Mouse (Mus musculus): ENCODE results near the gene Rpl39l. TPM values are rescaled to one million over a fixed set of nuclear protein-coding genes. Genes with fewer than 3 reads are reported as not detected.
"Not testable (repeated sequence)": the region's sequence is repeated elsewhere in the genome, so short reads cannot be mapped to it uniquely, and the experiment has no call there.

Rpl39l gene
- polyA plus RNA-seq, 1 experiment = 9.3 TPM

DNA sequence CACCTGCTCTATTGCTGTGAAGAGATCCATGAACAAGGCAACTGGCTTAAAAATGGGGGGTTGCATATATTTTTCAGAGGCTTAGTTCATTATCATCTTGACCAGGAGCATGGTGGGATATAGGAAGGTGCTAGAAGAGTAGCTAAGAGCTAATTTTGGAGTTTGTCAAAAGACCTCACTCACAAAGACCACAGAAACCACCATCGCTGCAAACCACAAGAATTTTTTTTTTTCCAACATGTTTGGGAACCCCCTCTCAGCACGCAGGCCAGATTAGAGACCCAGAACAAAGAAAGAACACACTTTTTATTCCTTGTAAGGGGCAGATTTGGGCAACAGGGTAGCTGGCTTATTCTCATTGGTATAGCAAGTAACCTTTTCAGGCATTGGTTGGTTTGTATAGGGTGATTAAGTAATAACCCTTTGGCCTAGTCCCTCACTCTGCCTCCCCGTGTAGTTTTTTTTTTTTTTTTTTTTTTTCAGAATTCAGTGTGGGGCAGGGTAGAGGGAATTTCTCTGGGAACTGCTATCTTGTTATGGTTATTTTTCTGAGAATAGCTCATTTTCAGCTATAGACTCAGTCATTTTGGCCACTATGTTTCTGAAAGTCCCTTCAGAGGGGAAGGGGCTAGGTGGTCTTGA, 2.3 kb downstream of the Rpl39l start:
- TF ChIP-seq CTCF (IDR thresholded peaks at IDR 0.05; ENCODE audit: control insufficient read depth, insufficient read depth, low read length) (no peak), POLR2A (IDR thresholded peaks at IDR 0.05; ENCODE audit: borderline replicate concordance, control insufficient read depth, low read depth, low read length) (no peak)
- WGBS = 47% methylated on average over 3 of the region's 3 CpGs
- no peaks in the 10 kb centered on the region for H3K4me1 ChIP-seq (ENCODE audit: control insufficient read depth, insufficient read depth, low read length)
- H3K27ac ChIP-seq (ENCODE audit: control insufficient read depth, insufficient read depth, low read depth, low read length, poor library complexity) = no peak overlapping the region
- H3K4me3 ChIP-seq (replicated peaks; ENCODE audit: control insufficient read depth, low read depth, low read length) = no peak overlapping the region

DNA sequence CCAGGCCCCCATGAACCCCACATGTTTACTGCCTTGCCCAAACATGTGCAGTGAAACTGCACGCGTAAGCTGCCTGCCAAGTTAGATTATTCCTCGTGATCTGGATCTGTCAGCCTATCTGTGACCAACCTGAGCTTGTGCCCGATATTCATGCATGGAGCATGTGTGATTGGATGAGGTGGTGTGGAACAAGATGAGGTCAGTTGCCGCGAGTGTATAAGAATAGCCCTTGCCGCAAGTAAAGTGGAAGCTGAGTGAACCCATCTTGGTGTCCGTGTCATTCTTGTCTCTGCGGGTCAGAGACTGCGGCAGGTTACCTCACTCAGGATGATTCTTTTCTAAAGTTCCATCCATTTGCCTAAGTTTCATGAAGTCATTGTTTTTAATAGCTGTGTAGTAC, 17.4 kb downstream of the Rpl39l start:
- WGBS = 91% methylated on average over 10 of the region's 10 CpGs
- not testable (repeated sequence) for H3K4me1 ChIP-seq (ENCODE audit: control insufficient read depth, insufficient read depth, low read length); H3K27ac ChIP-seq (ENCODE audit: control insufficient read depth, insufficient read depth, low read depth, low read length, poor library complexity); H3K4me3 ChIP-seq (replicated peaks; ENCODE audit: control insufficient read depth, low read depth, low read length)

DNA sequence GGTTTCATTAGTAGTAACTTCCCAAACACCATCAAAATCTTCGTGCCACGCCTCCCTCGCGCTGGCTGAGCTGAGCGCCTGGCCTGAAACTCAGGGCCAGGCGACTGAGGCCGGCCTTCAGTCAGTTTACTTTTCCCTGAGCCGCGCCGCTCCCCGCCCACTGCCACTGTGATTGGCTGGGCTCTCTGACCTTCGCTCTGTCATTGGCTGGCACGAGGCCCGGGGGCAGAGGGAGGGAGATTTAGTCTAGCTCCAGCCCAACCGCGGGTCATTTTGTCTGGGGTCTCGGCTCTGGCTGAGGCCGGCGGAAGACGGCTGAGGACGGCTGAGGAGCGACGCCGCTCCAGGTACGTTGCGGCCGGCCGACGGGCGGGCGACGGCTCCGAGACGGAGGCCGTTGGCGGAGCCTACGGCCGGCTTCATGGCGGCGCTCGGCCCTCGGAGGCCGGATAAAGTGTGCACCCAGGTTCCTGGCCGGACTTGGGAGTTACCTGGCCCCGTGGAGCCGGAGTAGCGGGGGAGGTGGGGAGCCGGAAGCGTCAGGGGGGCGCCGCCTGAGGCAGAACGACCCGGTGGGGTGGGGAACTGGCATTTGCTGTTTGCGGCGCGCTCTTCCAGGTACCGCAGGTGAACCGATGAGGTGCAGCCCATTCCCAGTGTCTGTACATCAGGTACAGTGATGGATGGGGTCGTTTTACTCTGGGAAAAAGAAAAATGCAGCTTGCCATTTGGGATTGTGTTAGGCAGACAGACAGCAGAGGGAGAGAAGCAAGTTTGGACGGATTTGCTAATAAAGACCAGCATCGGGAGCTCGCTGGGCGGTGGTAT, 22.9 kb downstream of the Rpl39l start, which contains the start of gene Atf7ip2:
TSS of gene Atf7ip2 (plus strand) at position 34 of the 828 bp plus-strand sequence.
- TF ChIP-seq POLR2A (IDR thresholded peaks at IDR 0.05; ENCODE audit: borderline replicate concordance, control insufficient read depth, low read depth, low read length) = no peak
- TF ChIP-seq CTCF (IDR thresholded peaks at IDR 0.05; ENCODE audit: control insufficient read depth, insufficient read depth, low read length) = no peak
- Histone ChIP-seq H3K27ac (ENCODE audit: control insufficient read depth, insufficient read depth, low read depth, low read length, poor library complexity) (no peak within 1 kb of the TSS), H3K4me3 (replicated peaks; ENCODE audit: control insufficient read depth, low read depth, low read length) (no peak within 1 kb of the TSS), H3K4me1 (ENCODE audit: control insufficient read depth, insufficient read depth, low read length) (no peaks in the 10 kb centered on the region)
- 2% methylated on average over 63 of the region's 63 CpGs for WGBS

DNA sequence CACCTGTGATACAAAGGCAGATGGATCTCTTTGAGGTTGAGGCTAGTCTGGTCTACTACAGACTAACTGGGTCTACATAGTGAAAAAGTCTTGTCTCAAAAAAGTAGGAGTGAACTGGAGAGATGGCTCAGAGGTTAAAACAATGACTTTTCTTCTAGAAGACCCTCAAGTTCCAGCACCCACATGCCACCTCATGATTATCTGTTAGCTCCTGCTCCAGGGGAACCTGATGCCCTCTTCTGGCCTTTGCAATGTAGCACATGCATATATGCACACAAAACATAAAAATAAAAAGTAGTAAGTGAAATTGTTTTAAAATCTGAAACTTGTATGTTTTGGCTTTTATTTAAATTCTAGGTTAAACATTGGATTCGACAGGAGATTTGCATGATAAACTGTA, 38.8 kb downstream of the Rpl39l start:
- Histone ChIP-seq H3K4me3 (replicated peaks; ENCODE audit: control insufficient read depth, low read depth, low read length) (no peak overlapping the region), H3K27ac (ENCODE audit: control insufficient read depth, insufficient read depth, low read depth, low read length, poor library complexity) (no peak overlapping the region), H3K4me1 (ENCODE audit: control insufficient read depth, insufficient read depth, low read length) (no peaks in the 10 kb centered on the region)
- WGBS = 56% methylated on average over 1 of the region's 1 CpGs
- no peak for TF ChIP-seq CTCF (IDR thresholded peaks at IDR 0.05; ENCODE audit: control insufficient read depth, insufficient read depth, low read length)
- no peak for TF ChIP-seq POLR2A (IDR thresholded peaks at IDR 0.05; ENCODE audit: borderline replicate concordance, control insufficient read depth, low read depth, low read length)

DNA sequence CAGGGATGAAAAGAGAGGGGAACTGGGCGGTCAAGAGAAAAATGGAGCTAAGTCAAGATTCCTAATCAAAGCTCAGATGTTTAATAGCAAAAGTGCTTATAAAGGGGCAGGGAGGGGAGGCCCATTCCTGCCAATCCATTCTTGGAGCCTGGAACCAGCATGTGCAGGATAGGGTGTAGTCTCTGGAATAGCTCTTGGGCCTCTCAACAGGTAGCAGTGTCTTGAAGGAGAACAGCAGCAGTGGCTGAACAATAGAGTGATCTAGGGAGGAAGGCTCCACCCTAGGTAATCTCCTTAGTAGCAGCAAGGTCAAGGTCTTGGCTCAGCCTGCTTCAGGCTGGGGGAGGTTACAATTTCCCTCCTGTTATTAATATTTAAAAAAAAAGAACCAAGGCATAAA, 46.3 kb downstream of the Rpl39l start:
- not testable (repeated sequence) for H3K4me3 ChIP-seq (replicated peaks; ENCODE audit: control insufficient read depth, low read depth, low read length); H3K27ac ChIP-seq (ENCODE audit: control insufficient read depth, insufficient read depth, low read depth, low read length, poor library complexity)
- WGBS = 77% methylated on average over 1 of the region's 1 CpGs

DNA sequence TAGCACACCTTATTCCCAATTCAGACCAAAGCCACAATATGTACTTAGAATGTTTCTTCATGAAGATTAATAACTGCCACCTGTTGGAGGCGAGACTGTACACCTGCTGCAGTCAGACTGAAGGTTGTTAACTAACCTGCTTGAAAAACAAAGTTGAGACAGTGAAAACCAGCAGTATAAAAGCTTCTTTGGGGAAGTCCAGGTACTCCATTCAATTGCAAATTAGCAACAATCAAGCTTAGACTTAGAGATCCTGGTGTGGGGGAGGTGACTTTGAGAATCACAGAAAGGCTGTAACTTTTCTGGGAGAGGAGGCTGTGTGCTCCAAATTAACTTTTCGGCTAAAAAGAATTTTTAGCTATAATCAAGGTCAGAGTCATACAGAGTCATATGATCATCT, 47.0 kb downstream of the Rpl39l start:
- H3K27ac ChIP-seq (ENCODE audit: control insufficient read depth, insufficient read depth, low read depth, low read length, poor library complexity); H3K4me1 ChIP-seq (ENCODE audit: control insufficient read depth, insufficient read depth, low read length); H3K4me3 ChIP-seq (replicated peaks; ENCODE audit: control insufficient read depth, low read depth, low read length): not testable (repeated sequence)
- WGBS = 68% methylated on average over 2 of the region's 2 CpGs

More for the DNA sequence above, 46.3 kb downstream of the Rpl39l start:
- not testable (repeated sequence) for H3K4me1 ChIP-seq (ENCODE audit: control insufficient read depth, insufficient read depth, low read length)

Other genes with a start within 250 kb of the Rpl39l start
- 0.13 and 0.45 TPM in 2 replicates for gene Grin2a, start 174.7 kb upstream of the Rpl39l start, polyA plus RNA-seq (2011; ENCODE audit: insufficient read depth, insufficient read length, low replicate concordance, missing spikeins)
- 1.0 TPM in 1 of 2 replicates, not detected in the other for gene Atf7ip2, start 22.5 kb downstream of the Rpl39l start, polyA plus RNA-seq (2011; ENCODE audit: insufficient read depth, insufficient read length, low replicate concordance, missing spikeins)
- 1.6 and 2.5 TPM in 2 replicates for gene Emp2, start 143.7 kb downstream of the Rpl39l start, polyA plus RNA-seq (2011; ENCODE audit: insufficient read depth, insufficient read length, low replicate concordance, missing spikeins)
- gene Tekt5, start 225.3 kb downstream of the Rpl39l start, polyA plus RNA-seq (2011; ENCODE audit: insufficient read depth, insufficient read length, low replicate concordance, missing spikeins) = 0.77 TPM in 1 of 2 replicates, not detected in the other
- 12.7 and 21.4 TPM in 2 replicates for gene Nubp1, start 241.7 kb downstream of the Rpl39l start, polyA plus RNA-seq (2011; ENCODE audit: insufficient read depth, insufficient read length, low replicate concordance, missing spikeins)

Measured in bone marrow, adult 2 months (tissue).